Mouse (Mus musculus): ENCODE data around the gene Gm11273.

GRCm38 (mm10) chr13:21467336-21467735 is 33.9 kb downstream of the Gm11273 start:
- TF ChIP-seq CTCF (IDR thresholded peaks at IDR 0.05; ENCODE audit: borderline replicate concordance, extremely low read depth, insufficient read depth, insufficient read length) (no peak), POLR2A (IDR thresholded peaks at IDR 0.05; ENCODE audit: borderline replicate concordance, extremely low read depth, insufficient read depth, insufficient read length, poor library complexity, severe bottlenecking) (no peak)
